Mouse (Mus musculus) hindbrain, embryonic 16.5 days (tissue): ENCODE data around the gene Ltbp4. TPM values are rescaled to one million over a fixed set of nuclear protein-coding genes. Genes with fewer than 3 reads are reported as not detected.
A peak's percentile ranks its signal among the peaks of the same experiment; 100 is the strongest.

ENCODE experiments used
- ATAC-seq: fragments of 200-750 bp; cut with Nextera tagmentation; 2 replicates; pipeline ENCODE4 v1.8.0; 2017; ENCODE audit warnings: moderate TSS enrichment, moderate library complexity
- H3K27ac ChIP-seq: fragments of 300-500 bp; sonication (generic); 2 replicates; pipeline ENCODE4 v1.5.1; 2014; ENCODE audit warnings: low read depth, mild to moderate bottlenecking, control low read depth, low read length, moderate library complexity
- H3K27me3 ChIP-seq: fragments of 300-500 bp; sonication (generic); replicated peaks from 2 replicates; pipeline ENCODE4 v1.6.1; 2014; ENCODE audit warnings: low read length; ENCODE audit not compliant: control insufficient read depth, insufficient read depth
- H3K36me3 ChIP-seq: fragments of 300-500 bp; sonication (generic); 2 replicates; pipeline ENCODE4 v1.6.1; 2014; ENCODE audit warnings: mild to moderate bottlenecking, low read length, moderate library complexity, mixed read lengths; ENCODE audit not compliant: control insufficient read depth, insufficient read depth
- H3K4me1 ChIP-seq: fragments of 300-500 bp; sonication (generic); 2 replicates; pipeline ENCODE4 v1.6.1; 2014; ENCODE audit warnings: low read depth, low read length; ENCODE audit not compliant: control insufficient read depth, insufficient read depth
- H3K4me2 ChIP-seq: fragments of 300-500 bp; sonication (generic); 2 replicates; pipeline ENCODE4 v1.6.1; 2014; ENCODE audit warnings: mild to moderate bottlenecking, low read length, control low read depth, moderate library complexity
- H3K4me3 ChIP-seq: fragments of 300-500 bp; sonication (generic); 2 replicates; pipeline ENCODE4 v1.5.1; 2014; ENCODE audit warnings: mild to moderate bottlenecking, low read length, control low read depth, moderate library complexity
- H3K9ac ChIP-seq: fragments of 300-500 bp; sonication (generic); 2 replicates; pipeline ENCODE4 v1.6.1; 2014; ENCODE audit warnings: low read depth, mild to moderate bottlenecking, control low read depth, low read length, moderate library complexity
- H3K9me3 ChIP-seq: fragments of 300-500 bp; sonication (generic); 2 replicates; pipeline ENCODE4 v1.6.1; 2014; ENCODE audit warnings: mild to moderate bottlenecking, low read length, moderate library complexity; ENCODE audit not compliant: control insufficient read depth
- WGBS: fragments of 180-500 bp; shearing (Covaris S2); extraction: QIAGEN DNeasy Blood & Tissue Kit; methylation state at CpG from one replicate; pipeline ENCODE4 v1.1.7; 2014; 5-methylcytosine and 5-hydroxymethylcytosine counted together
- polyA plus RNA-seq: library from polyadenylated mRNA; unstranded; fragments of >200 nt; fragmentation: Nextera tagmentation; extraction: Ambion mirVana; gene quantifications from 2 replicates; pipeline ENCODE4 v1.2.1, GENCODE M21; 2015

Gene Ltbp4
- polyA plus RNA-seq, 1 experiment from 2014 or later, result 14.1 TPM

GRCm38 (mm10) chr7:27371715-27372462 lies 34.4 kb upstream of the Ltbp4 start:
- H3K4me2 ChIP-seq, result no peak overlapping the region
- H3K9me3 ChIP-seq, result peaks cover 8% of the 10 kb centered on the region
- no peak overlapping the region for H3K4me3 ChIP-seq
- H3K9ac ChIP-seq, result no peak overlapping the region
- H3K27me3 ChIP-seq, result peaks cover 92% of the 10 kb centered on the region
- no peaks in the 10 kb centered on the region for H3K4me1 ChIP-seq
- no peak for ATAC-seq
- peaks cover 15% of the 10 kb centered on the region for H3K36me3 ChIP-seq
- H3K27ac ChIP-seq, result no peak overlapping the region
- 12% methylated on average over 44 of the region's 44 CpGs for WGBS

GRCm38 (mm10) chr7:27369111-27369510 lies 31.6 kb upstream of the Ltbp4 start:
- Histone ChIP-seq H3K4me2 (no peak overlapping the region), H3K36me3 (peaks cover 21% of the 10 kb centered on the region), H3K4me1 (no peaks in the 10 kb centered on the region), H3K27ac (no peak overlapping the region), H3K9ac (no peak overlapping the region), H3K27me3 (peaks cover 96% of the 10 kb centered on the region), H3K4me3 (no peak overlapping the region), H3K9me3 (peaks cover 8% of the 10 kb centered on the region)
- WGBS, result 81% methylated on average over 19 of the region's 19 CpGs
- ATAC-seq, result no peak

- WGBS, result 21% methylated on average over 11 of the region's 11 CpGs
- H3K4me2 ChIP-seq, result no peak overlapping the region
- ATAC-seq, result no peak
Observed at GRCm38 (mm10) chr7:27367976-27368375, 30.5 kb upstream of the Ltbp4 start.

GRCm38 (mm10) chr7:27366082-27366844 lies 28.8 kb upstream of the Ltbp4 start:
- H3K9me3 ChIP-seq, result peaks cover 8% of the 10 kb centered on the region
- H3K4me2 ChIP-seq, result no peak overlapping the region
- peaks cover 20% of the 10 kb centered on the region for H3K36me3 ChIP-seq
- no peak overlapping the region for H3K27ac ChIP-seq
- 46% methylated on average over 21 of the region's 21 CpGs for WGBS
- H3K4me3 ChIP-seq, result no peak overlapping the region
- no peaks in the 10 kb centered on the region for H3K4me1 ChIP-seq
- H3K27me3 ChIP-seq, result peaks cover 78% of the 10 kb centered on the region
- H3K9ac ChIP-seq, result no peak overlapping the region
- ATAC-seq, result no peak

More at GRCm38 (mm10) chr7:27367976-27368375, 30.5 kb upstream of the Ltbp4 start:
- H3K4me3 ChIP-seq, result no peak overlapping the region
- H3K9ac ChIP-seq, result no peak overlapping the region
- peaks cover 95% of the 10 kb centered on the region for H3K27me3 ChIP-seq
- no peaks in the 10 kb centered on the region for H3K4me1 ChIP-seq
- peaks cover 24% of the 10 kb centered on the region for H3K36me3 ChIP-seq
- H3K9me3 ChIP-seq, result peaks cover 8% of the 10 kb centered on the region
- H3K27ac ChIP-seq, result no peak overlapping the region

- 6% methylated on average over 26 of the region's 29 CpGs for WGBS
- no peaks in the 10 kb centered on the region; the same call in 1 of the 2 replicates for H3K9me3 ChIP-seq
- H3K27ac ChIP-seq, result no peak overlapping the region
- no peak overlapping the region for H3K4me3 ChIP-seq
- ATAC-seq, result no peak
- H3K27me3 ChIP-seq, result peaks cover 66% of the 10 kb centered on the region
- no peak overlapping the region for H3K4me2 ChIP-seq
- no peaks in the 10 kb centered on the region for H3K4me1 ChIP-seq
- H3K9ac ChIP-seq, result no peak overlapping the region
- H3K36me3 ChIP-seq, result peaks cover 16% of the 10 kb centered on the region
Observed at GRCm38 (mm10) chr7:27364379-27364778, 26.9 kb upstream of the Ltbp4 start.

GRCm38 (mm10) chr7:27361283-27361946 lies 23.9 kb upstream of the Ltbp4 start:
- Histone ChIP-seq H3K9ac (peak overlapping the region; percentile 68), H3K4me3 (peak overlapping the region; percentile 52), H3K27me3 (peaks cover 58% of the 10 kb centered on the region), H3K27ac (no peak overlapping the region), H3K4me1 (no peaks in the 10 kb centered on the region), H3K4me2 (peak overlapping the region; percentile 69), H3K36me3 (peaks cover 11% of the 10 kb centered on the region; the same call in 1 of the 2 replicates), H3K9me3 (no peaks in the 10 kb centered on the region; the same call in 1 of the 2 replicates)
- peak; percentile 94 for ATAC-seq
- under 1% methylated on average over 33 of the region's 52 CpGs for WGBS

GRCm38 (mm10) chr7:27360749-27361148 lies 23.3 kb upstream of the Ltbp4 start:
- Histone ChIP-seq H3K36me3 (0 out of 2 replicates have a peak, but pooled peaks cover 8% of the 10 kb centered on the region), H3K4me1 (no peaks in the 10 kb centered on the region), H3K27me3 (peaks cover 51% of the 10 kb centered on the region), H3K9ac (no peak overlapping the region), H3K4me3 (no peak overlapping the region), H3K27ac (no peak overlapping the region), H3K4me2 (peak overlapping the region; percentile 48), H3K9me3 (no peaks in the 10 kb centered on the region; the same call in 1 of the 2 replicates)
- ATAC-seq, result no peak
- WGBS, result 57% methylated on average over 6 of the region's 6 CpGs

GRCm38 (mm10) chr7:27359706-27360358 lies 22.3 kb upstream of the Ltbp4 start:
- no peak for ATAC-seq
- 87% methylated on average over 9 of the region's 9 CpGs for WGBS

More at GRCm38 (mm10) chr7:27359706-27360358, 22.3 kb upstream of the Ltbp4 start:
- H3K4me2 ChIP-seq, result no peak overlapping the region
- H3K9ac ChIP-seq, result no peak overlapping the region
- H3K27ac ChIP-seq, result no peak overlapping the region
- peaks cover 3% of the 10 kb centered on the region for H3K4me1 ChIP-seq
- 0 out of 2 replicates have a peak, but pooled peaks cover 8% of the 10 kb centered on the region for H3K36me3 ChIP-seq
- peaks cover 42% of the 10 kb centered on the region for H3K27me3 ChIP-seq
- no peak overlapping the region for H3K4me3 ChIP-seq
- no peaks in the 10 kb centered on the region; the same call in 1 of the 2 replicates for H3K9me3 ChIP-seq
